Mouse (Mus musculus): ENCODE measurements around the gene Tab1. TPM values are rescaled to one million over a fixed set of nuclear protein-coding genes. Genes with fewer than 3 reads are reported as not detected.
A peak's percentile ranks its signal among the peaks of the same experiment; 100 is the strongest.

The Tab1 gene
- total RNA-seq (2014; rRNA removed) (48.8 and 52.1 TPM in 2 replicates), polyA plus RNA-seq (2015; fragmentation: Nextera tagmentation; extraction: Ambion mirVana) (21.6 and 25.7 TPM in 2 replicates)

DNA sequence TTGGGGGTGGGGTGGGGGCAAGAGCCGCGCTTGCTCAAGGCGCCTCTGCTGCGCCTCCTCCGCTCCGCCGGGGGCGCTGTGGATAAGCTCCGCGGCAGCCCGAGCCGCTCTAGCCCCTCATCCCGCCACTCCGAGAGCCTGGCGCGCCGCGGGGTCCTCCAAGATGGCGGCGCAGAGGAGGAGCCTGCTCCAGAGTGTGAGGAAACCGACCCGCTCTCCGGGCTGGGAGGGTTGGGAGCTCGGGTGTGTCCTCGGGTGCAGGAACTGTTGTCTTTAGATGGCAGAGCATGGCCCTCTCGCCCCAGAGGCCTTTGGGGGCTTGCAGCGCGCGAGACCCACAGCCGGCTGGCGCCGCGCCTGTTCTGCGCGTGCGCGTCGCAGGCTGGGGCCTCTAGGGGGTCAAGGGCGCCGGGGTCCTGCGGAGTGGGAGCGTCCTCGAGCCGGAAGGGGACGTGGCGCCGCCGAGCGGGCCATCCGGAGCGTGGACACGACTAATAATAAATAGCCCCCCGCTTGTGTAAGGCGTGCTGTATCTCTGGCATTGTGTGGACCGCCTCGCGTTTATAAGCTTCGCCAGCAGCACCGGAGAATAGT lies at the start of gene Tab1:
TSS of gene Tab1 (plus strand) at position 135 of the 594 bp plus-strand sequence.
- Histone ChIP-seq H3K9me3 (ENCODE audit: low read length) (no peaks in the 10 kb centered on the region), H3K27me3 (ENCODE audit: insufficient read depth, low read length) (no peaks in the 10 kb centered on the region), H3K4me3 (ENCODE audit: low read depth, low read length) (peak within 1 kb of the TSS; percentile 78), H3K36me3 (ENCODE audit: insufficient read depth) (no peaks in the 10 kb centered on the region; the same call in 1 of the 2 replicates), H3K4me1 (ENCODE audit: insufficient read depth) (peaks cover 9% of the 10 kb centered on the region; the same call in 1 of the 2 replicates), H3K9ac (peak within 1 kb of the TSS; percentile 85), H3K27ac (ENCODE audit: low read depth, low read length) (peak within 1 kb of the TSS; percentile 97), H3K4me2 (ENCODE audit: low read depth) (peak within 1 kb of the TSS; percentile 88)
- DNase-seq (peak; percentile 98), ATAC-seq (peak; percentile 98)
- 2% methylated on average over 55 of the region's 59 CpGs for whole genome bisulfite sequencing
- peak; percentile 82 for TF ChIP-seq CTCF (IDR thresholded peaks at IDR 0.05; ENCODE audit: low read depth)

DNA sequence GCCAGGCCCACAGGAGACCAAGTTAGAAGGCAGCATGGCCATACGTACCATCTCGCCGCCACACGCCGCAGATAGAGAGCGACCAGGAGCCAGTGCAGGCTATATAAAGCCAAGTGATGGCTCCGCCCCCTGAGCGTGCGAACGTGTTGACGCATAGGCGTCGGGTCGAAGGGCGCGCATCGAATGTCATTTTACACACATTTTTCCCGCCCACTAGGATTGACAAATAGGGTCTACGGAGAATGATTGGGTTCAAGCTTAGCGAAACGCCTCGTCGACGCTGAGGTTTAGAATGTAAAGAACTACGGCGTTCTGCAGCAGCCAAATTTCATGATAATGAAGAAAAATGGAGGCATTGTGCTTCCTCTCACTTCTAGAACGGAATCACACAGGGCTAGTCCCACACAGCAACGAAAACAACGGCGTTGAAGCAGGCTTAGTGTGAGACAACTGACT lies 49.6 kb upstream of the Tab1 start:
- ATAC-seq (peak; percentile 96), DNase-seq (peak; percentile 100)
- H3K4me3 ChIP-seq (ENCODE audit: low read depth, low read length) = peak overlapping the region; percentile 79
- no peaks in the 10 kb centered on the region for H3K9me3 ChIP-seq (ENCODE audit: low read length)
- H3K27ac ChIP-seq (ENCODE audit: low read depth, low read length) = peak overlapping the region; percentile 97
- no peaks in the 10 kb centered on the region for H3K27me3 ChIP-seq (ENCODE audit: insufficient read depth, low read length)
- H3K9ac ChIP-seq = peak overlapping the region; percentile 88
- H3K4me1 ChIP-seq (ENCODE audit: insufficient read depth) = peaks cover 16% of the 10 kb centered on the region
- WGBS = under 1% methylated on average over 30 of the region's 30 CpGs
- TF ChIP-seq CTCF (IDR thresholded peaks at IDR 0.05; ENCODE audit: low read depth) = peak; percentile 54
- peak overlapping the region; percentile 59 for H3K4me2 ChIP-seq (ENCODE audit: low read depth)
- H3K36me3 ChIP-seq (ENCODE audit: insufficient read depth) = peaks cover 36% of the 10 kb centered on the region

DNA sequence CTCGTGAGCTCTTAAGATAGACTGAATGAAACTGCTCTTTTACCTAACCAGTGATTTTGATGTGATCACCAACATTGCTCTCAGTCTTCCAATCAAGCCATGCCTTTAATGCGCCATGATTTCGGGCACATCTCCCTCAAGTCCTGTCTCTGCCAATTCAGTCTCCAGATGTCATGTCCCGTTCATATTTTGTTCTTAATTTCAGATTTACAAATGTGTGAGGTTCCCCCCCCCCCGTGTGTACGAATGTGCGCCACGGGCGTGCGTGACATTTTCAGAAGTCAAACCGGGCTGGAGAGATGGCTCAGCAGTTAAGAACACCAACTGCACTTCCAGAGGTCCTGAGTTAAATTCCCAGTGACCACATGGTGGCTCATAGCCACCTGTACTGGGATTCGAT lies 49.2 kb upstream of the Tab1 start:
- 1% methylated on average over 12 of the region's 12 CpGs for WGBS
- Histone ChIP-seq H3K27ac (ENCODE audit: low read depth, low read length) (peak overlapping the region; percentile 97), H3K27me3 (ENCODE audit: insufficient read depth, low read length) (no peaks in the 10 kb centered on the region), H3K9ac (peak overlapping the region; percentile 65), H3K36me3 (ENCODE audit: insufficient read depth) (peaks cover 32% of the 10 kb centered on the region), H3K9me3 (ENCODE audit: low read length) (no peaks in the 10 kb centered on the region), H3K4me3 (ENCODE audit: low read depth, low read length) (peak overlapping the region; percentile 79), H3K4me2 (ENCODE audit: low read depth) (peak overlapping the region; percentile 59), H3K4me1 (ENCODE audit: insufficient read depth) (peaks cover 16% of the 10 kb centered on the region)
- ATAC-seq (peak; percentile 23), DNase-seq (no peak)
- TF ChIP-seq CTCF (IDR thresholded peaks at IDR 0.05; ENCODE audit: low read depth) = no peak; the same call in 1 of the 2 replicates

DNA sequence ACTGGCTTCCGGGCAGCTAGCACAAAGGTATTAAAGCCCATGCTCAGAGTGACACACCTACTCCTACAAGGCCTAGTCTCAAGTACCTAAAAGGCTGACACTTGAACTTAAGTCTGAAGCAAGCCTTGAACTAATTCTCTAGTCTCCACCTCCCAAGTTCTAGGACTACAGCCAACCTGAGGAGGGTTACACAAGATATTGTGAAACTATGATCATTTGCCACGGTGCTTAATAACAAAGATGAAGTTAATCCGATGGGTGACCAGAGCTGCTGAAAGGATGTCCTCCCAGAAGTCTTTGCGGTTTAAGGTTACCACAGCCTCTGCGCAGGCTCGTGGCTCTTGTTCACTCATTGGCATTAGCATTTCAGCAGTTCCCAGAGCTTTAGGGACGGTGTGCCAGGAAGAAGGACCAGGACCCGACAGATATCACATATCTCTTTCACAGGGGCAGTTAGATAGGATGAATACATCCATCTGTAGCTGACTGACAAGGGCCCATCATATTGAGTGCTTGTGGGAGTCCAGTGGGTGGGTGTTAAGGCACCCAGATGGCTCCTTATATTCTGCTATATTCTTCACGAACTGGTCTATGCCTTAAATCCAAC lies 45.4 kb upstream of the Tab1 start:
- H3K9me3 ChIP-seq (ENCODE audit: low read length) = no peaks in the 10 kb centered on the region
- H3K4me1 ChIP-seq (ENCODE audit: insufficient read depth) = peaks cover 11% of the 10 kb centered on the region
- DNase-seq (no peak), ATAC-seq (no peak)
- no peak overlapping the region for H3K4me3 ChIP-seq (ENCODE audit: low read depth, low read length)
- TF ChIP-seq CTCF (IDR thresholded peaks at IDR 0.05; ENCODE audit: low read depth) = no peak
- H3K36me3 ChIP-seq (ENCODE audit: insufficient read depth) = no peaks in the 10 kb centered on the region
- no peak overlapping the region for H3K4me2 ChIP-seq (ENCODE audit: low read depth)
- WGBS = 87% methylated on average over 9 of the region's 9 CpGs
- no peak overlapping the region for H3K9ac ChIP-seq
- H3K27me3 ChIP-seq (ENCODE audit: insufficient read depth, low read length) = no peaks in the 10 kb centered on the region
- H3K27ac ChIP-seq (ENCODE audit: low read depth, low read length) = no peak overlapping the region

DNA sequence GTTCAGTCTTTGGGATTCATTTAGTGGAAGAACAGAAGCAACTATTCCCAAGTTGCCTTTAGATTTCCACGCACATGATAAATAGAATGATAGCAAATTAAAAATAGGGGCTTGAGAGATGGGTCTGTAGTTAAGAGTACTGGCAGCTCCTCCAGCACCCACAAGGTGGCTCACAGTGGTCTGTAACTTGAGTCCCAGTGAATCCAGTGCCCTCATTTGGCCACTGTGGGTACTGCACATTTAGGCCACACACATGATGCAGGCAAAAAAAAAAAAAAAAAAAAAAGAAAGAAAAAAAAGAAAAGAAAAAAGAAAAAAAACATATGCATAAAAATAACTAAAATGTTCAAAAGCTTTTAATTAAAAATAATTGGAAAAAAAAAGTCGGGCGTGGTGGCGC lies 44.3 kb upstream of the Tab1 start:
- peaks cover 16% of the 10 kb centered on the region for H3K4me1 ChIP-seq (ENCODE audit: insufficient read depth)
- H3K4me3 ChIP-seq (ENCODE audit: low read depth, low read length) = no peak overlapping the region
- no peak overlapping the region for H3K27ac ChIP-seq (ENCODE audit: low read depth, low read length)
- ATAC-seq (peak; percentile 54), DNase-seq (peak; percentile 96)
- no peaks in the 10 kb centered on the region for H3K27me3 ChIP-seq (ENCODE audit: insufficient read depth, low read length)
- 37% methylated on average over 4 of the region's 4 CpGs for WGBS
- no peak overlapping the region for H3K4me2 ChIP-seq (ENCODE audit: low read depth)
- H3K36me3 ChIP-seq (ENCODE audit: insufficient read depth) = no peaks in the 10 kb centered on the region
- peak; percentile 94 for TF ChIP-seq CTCF (IDR thresholded peaks at IDR 0.05; ENCODE audit: low read depth)
- H3K9ac ChIP-seq = no peak overlapping the region
- H3K9me3 ChIP-seq (ENCODE audit: low read length) = no peaks in the 10 kb centered on the region

DNA sequence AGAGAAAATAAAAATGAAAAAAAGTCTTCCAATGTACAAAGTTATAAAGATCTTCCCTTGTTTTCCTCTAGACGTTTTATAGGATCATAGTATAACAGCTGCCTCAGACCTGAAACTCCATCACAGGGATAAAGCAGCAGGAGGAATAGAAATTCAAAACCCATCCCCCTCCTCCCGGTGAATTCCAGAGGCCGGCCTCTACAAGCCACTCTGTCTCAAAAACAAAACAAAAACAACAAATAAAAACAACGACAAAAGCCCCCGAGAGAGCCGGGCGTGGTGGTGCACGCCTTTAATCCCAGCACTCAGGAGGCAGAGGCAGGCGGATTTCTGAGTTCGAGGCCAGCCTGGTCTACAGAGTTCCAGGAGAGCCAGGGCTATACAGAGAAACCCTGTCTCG lies 42.8 kb upstream of the Tab1 start:
- TF ChIP-seq CTCF (IDR thresholded peaks at IDR 0.05; ENCODE audit: low read depth) = no peak
- WGBS = 79% methylated on average over 11 of the region's 11 CpGs
- Histone ChIP-seq H3K9ac (no peak overlapping the region), H3K4me3 (ENCODE audit: low read depth, low read length) (0 out of 2 replicates have a peak overlapping the region, but pooled peaks have one; percentile 88), H3K36me3 (ENCODE audit: insufficient read depth) (no peaks in the 10 kb centered on the region), H3K4me1 (ENCODE audit: insufficient read depth) (peaks cover 13% of the 10 kb centered on the region), H3K27me3 (ENCODE audit: insufficient read depth, low read length) (no peaks in the 10 kb centered on the region), H3K27ac (ENCODE audit: low read depth, low read length) (no peak overlapping the region), H3K4me2 (ENCODE audit: low read depth) (peak overlapping the region; percentile 84; the same call in 1 of the 2 replicates), H3K9me3 (ENCODE audit: low read length) (no peaks in the 10 kb centered on the region)
- DNase-seq (no peak), ATAC-seq (no peak)

DNA sequence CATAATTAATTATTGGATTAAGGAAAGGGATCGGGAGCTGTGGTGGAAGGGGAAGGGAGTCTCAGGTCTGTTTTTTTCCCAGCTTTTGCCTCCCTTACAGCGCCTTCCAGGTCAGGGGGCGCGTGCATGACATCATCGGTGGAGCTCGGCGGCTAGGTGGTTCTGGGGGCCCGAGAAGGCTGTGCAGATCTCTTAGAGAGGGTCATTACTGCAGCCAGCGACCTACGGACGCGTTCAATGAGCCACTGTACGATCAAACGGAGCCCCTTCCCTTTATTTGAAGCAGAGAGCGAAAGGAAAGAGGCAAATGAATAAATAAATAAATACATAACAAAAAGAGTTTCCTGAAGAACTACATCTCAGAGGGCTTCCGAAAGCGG lies 42.2 kb upstream of the Tab1 start:
- H3K36me3 ChIP-seq (ENCODE audit: insufficient read depth) = no peaks in the 10 kb centered on the region
- peak overlapping the region; percentile 84 for H3K4me2 ChIP-seq (ENCODE audit: low read depth)
- ATAC-seq (peak; percentile 44; the same call in 1 of the 2 replicates), DNase-seq (peak; percentile 62)
- 2% methylated on average over 17 of the region's 17 CpGs for WGBS
- H3K27ac ChIP-seq (ENCODE audit: low read depth, low read length) = peak overlapping the region; percentile 71; the same call in 1 of the 2 replicates
- peaks cover 13% of the 10 kb centered on the region for H3K4me1 ChIP-seq (ENCODE audit: insufficient read depth)
- H3K9me3 ChIP-seq (ENCODE audit: low read length) = no peaks in the 10 kb centered on the region
- no peaks in the 10 kb centered on the region for H3K27me3 ChIP-seq (ENCODE audit: insufficient read depth, low read length)
- TF ChIP-seq CTCF (IDR thresholded peaks at IDR 0.05; ENCODE audit: low read depth) = no peak
- H3K4me3 ChIP-seq (ENCODE audit: low read depth, low read length) = peak overlapping the region; percentile 88
- H3K9ac ChIP-seq = peak overlapping the region; percentile 92
